Mouse (Mus musculus): ENCODE measurements around the gene Arrdc5.

- TF ChIP-seq CTCF (IDR thresholded peaks at IDR 0.05; ENCODE audit: control insufficient read depth, insufficient read depth, insufficient read length) = no peak
- TF ChIP-seq FOSL1 (IDR thresholded peaks at IDR 0.05; ENCODE audit: insufficient read depth, low read length, poor library complexity, severe bottlenecking) = no peak
- TF ChIP-seq USF1 (IDR thresholded peaks at IDR 0.05; ENCODE audit: low read depth) = no peak
- TF ChIP-seq MYOG (IDR thresholded peaks at IDR 0.05; ENCODE audit: control insufficient read depth, extremely low read depth, insufficient read length) = no peak
- TF ChIP-seq MAX (IDR thresholded peaks at IDR 0.05) = no peak
- no peak for TF ChIP-seq MYOD1 (IDR thresholded peaks at IDR 0.05; ENCODE audit: control insufficient read depth, insufficient read length, low read depth)
Measured at GRCm38 (mm10) chr17:56300186-56300585, at the start of gene Arrdc5.
